Mouse (Mus musculus) stomach, embryonic 16.5 days (tissue): Measurements from ENCODE around the gene Folr2. TPM values are rescaled to one million over a fixed set of nuclear protein-coding genes. Genes with fewer than 3 reads are reported as not detected.
A peak's percentile ranks its signal among the peaks of the same experiment; 100 is the strongest.

ENCODE experiments used
- ATAC-seq: fragments of 200-750 bp; cut with Nextera tagmentation; 2 replicates; pipeline ENCODE4 v1.8.0; 2017; ENCODE audit warnings: moderate number of reproducible peaks, moderate TSS enrichment; ENCODE audit not compliant: insufficient read depth, low FRiP score
- H3K27ac ChIP-seq: fragments of 300-500 bp; sonication (generic); 2 replicates; pipeline ENCODE4 v1.5.1; 2014; ENCODE audit warnings: low read length
- H3K27me3 ChIP-seq: fragments of 300-500 bp; sonication (generic); 2 replicates; pipeline ENCODE4 v1.6.1; 2014; ENCODE audit warnings: low read length, control low read depth, mixed read lengths; ENCODE audit not compliant: control insufficient read depth, insufficient read depth
- H3K36me3 ChIP-seq: fragments of 300-500 bp; sonication (generic); 2 replicates; pipeline ENCODE4 v1.6.1; 2014; ENCODE audit warnings: low read length; ENCODE audit not compliant: control insufficient read depth, insufficient read depth
- H3K4me1 ChIP-seq: fragments of 300-500 bp; sonication (generic); 2 replicates; pipeline ENCODE4 v1.6.1; 2014; ENCODE audit warnings: low read length, control low read depth, mixed read lengths; ENCODE audit not compliant: control insufficient read depth, insufficient read depth
- H3K4me2 ChIP-seq: fragments of 300-500 bp; sonication (generic); 2 replicates; pipeline ENCODE4 v1.6.1; 2014; ENCODE audit warnings: low read depth, low read length, mixed read lengths
- H3K4me3 ChIP-seq: fragments of 300-500 bp; sonication (generic); replicated peaks from 2 replicates; pipeline ENCODE4 v1.5.1; 2014; ENCODE audit warnings: mild to moderate bottlenecking, low read length
- H3K9ac ChIP-seq: fragments of 300-500 bp; sonication (generic); 2 replicates; pipeline ENCODE4 v1.6.1; 2014; ENCODE audit warnings: low read length
- H3K9me3 ChIP-seq: fragments of 300-500 bp; sonication (generic); replicated peaks from 2 replicates; pipeline ENCODE4 v1.6.1; 2016; ENCODE audit warnings: low read length, control low read depth; ENCODE audit not compliant: control insufficient read depth
- WGBS: fragments of 180-500 bp; shearing (Covaris S2); extraction: QIAGEN DNeasy Blood & Tissue Kit; methylation state at CpG from one replicate; pipeline ENCODE4 v1.1.7; 2014; 5-methylcytosine and 5-hydroxymethylcytosine counted together
- polyA plus RNA-seq: library from polyadenylated mRNA; unstranded; fragments of >200 nt; fragmentation: Nextera tagmentation; extraction: Ambion mirVana; gene quantifications from 2 replicates; pipeline ENCODE4 v1.2.1, GENCODE M21; 2015

Gene Folr2
- polyA plus RNA-seq, 1 experiment from 2014 or later = 1.8 TPM

DNA sequence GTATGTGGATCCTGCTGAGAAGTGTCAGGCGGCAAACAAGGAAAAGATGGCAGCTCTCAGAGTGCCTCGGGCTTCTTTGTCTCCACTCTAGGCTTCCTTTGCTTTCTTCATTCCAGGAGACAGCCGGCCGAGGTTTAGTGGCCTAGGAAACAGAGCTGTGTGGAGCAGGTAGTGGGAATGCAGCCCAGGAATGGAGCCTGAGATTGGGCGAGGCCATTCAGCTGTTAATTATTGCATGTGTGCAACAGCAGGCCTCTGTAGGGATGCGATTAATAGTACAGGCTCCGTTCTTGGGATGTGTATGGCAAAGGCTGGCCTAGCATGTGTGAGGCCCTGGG lies 12.1 kb upstream of the Folr2 start:
- ATAC-seq = no peak
- H3K4me3 ChIP-seq = no peak overlapping the region

DNA sequence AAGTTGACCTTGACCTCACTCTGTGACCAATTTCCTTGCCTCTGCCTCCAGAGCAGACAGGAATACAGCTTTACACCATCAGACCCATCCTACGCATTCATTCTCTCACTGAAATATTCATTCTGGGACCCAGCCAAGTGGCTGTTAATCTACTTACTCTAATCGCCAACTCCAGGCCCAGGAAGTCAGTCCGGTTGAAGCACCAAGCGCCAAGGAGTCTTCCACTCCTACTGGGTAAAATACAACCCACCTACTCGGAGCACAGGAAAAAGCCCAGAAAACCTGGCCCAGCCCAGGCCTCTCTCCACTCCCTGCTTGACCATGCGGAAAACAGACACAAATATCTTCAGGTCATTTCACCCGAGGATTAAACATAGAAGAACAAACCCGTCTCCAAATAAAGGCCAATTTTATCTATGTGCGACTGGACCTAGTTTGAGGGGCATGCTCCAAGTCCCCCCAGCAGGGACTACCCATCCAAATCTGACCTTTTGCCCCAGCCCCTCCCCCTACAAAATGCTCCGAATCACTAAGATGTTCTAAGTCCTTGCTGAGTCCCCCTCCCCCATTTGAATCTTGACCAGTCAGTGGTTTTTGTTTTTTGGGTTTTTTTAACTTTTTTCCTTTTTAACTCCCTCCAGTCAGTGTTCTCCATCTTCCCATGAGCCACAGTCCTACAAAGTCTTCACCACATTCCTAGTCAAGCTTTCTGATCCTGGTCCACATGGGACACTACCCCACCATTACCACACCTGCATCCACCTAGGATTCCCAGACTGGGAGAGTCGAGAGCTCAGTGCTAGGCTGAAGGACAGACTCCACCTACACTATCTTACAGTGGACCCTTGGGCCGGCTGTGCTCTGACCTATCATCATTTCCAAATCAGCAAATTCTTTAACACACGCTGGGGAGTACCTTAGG lies 11.5 kb upstream of the Folr2 start:
- no peaks in the 10 kb centered on the region for H3K36me3 ChIP-seq
- no peak overlapping the region for H3K4me2 ChIP-seq
- H3K9ac ChIP-seq = no peak overlapping the region
- no peak for ATAC-seq
- H3K27ac ChIP-seq = no peak overlapping the region
- H3K4me1 ChIP-seq = no peaks in the 10 kb centered on the region
- no peaks in the 10 kb centered on the region for H3K27me3 ChIP-seq
- no peak overlapping the region for H3K4me3 ChIP-seq
- H3K9me3 ChIP-seq = no peaks in the 10 kb centered on the region
- WGBS = 68% methylated on average over 13 of the region's 13 CpGs

More for the DNA sequence above, 12.1 kb upstream of the Folr2 start:
- H3K4me2 ChIP-seq = no peak overlapping the region
- 70% methylated on average over 7 of the region's 7 CpGs for WGBS
- no peak overlapping the region for H3K9ac ChIP-seq
- no peaks in the 10 kb centered on the region for H3K9me3 ChIP-seq
- H3K36me3 ChIP-seq = no peaks in the 10 kb centered on the region
- no peaks in the 10 kb centered on the region for H3K4me1 ChIP-seq
- H3K27me3 ChIP-seq = no peaks in the 10 kb centered on the region
- no peak overlapping the region for H3K27ac ChIP-seq

DNA sequence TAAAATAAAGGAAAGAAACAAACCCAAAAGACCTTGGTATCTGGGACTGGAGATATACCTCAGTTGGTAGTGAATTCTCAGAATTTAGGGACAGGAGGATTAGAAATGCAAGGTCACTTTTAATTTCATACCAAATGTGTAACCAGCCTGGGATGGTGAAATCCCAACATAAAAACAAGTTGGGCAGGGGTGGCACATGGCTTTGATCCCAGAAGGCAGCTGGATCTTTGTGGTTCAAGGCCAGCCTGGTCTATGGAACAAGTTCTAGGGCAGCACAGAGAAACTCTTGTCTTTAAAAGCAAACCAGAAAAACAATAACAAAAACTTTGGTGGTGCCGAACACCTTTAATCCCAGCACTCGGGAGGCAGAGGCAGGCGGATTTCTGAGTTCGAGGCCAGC lies 10.5 kb upstream of the Folr2 start:
- ATAC-seq = no peak

DNA sequence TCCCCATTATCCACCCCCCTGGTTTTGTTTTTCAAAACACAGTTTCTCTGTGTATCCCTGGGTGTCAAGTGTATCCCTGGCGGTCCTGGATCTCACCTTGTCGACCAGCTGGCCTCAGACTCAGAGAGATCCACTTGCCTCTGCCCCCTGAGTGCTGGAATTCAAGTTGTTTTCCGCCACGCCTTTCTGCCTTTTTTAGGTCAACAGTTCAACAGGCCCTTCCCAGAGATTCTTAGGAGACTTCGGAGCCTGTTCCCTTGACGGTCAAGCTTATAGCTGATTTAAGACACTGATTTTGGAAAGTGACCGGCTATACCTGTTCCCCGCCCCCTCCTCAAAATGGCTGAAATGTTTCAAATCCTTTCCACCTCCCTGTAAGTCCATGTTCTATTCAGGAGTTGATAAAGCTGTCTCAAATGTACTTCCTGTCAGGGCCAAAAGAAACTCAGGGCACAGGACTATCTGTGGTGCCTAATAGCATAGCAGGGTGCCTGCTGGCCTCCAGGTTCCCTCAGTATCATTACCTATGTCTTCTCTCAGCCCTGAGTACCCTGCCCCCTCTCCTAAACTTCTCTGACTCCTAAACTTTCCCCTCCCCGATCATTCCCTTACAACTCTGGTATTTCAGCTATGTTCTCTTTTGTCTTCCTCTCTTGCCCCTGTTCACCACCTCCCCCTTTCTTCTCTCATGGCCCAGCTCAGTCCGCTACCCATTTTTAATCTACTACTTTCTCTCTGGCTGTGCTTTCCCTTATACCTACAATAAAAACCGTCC lies 9.7 kb upstream of the Folr2 start:
- ATAC-seq = no peak
- H3K27ac ChIP-seq = no peak overlapping the region
- 77% methylated on average over 11 of the region's 11 CpGs for WGBS

More for the DNA sequence above, 10.5 kb upstream of the Folr2 start:
- H3K4me1 ChIP-seq = no peaks in the 10 kb centered on the region
- no peak overlapping the region for H3K27ac ChIP-seq
- no peak overlapping the region for H3K4me2 ChIP-seq
- no peak overlapping the region for H3K4me3 ChIP-seq
- no peak overlapping the region for H3K9ac ChIP-seq
- H3K27me3 ChIP-seq = no peaks in the 10 kb centered on the region
- H3K9me3 ChIP-seq = no peaks in the 10 kb centered on the region
- H3K36me3 ChIP-seq = no peaks in the 10 kb centered on the region
- 91% methylated on average over 4 of the region's 4 CpGs for WGBS

DNA sequence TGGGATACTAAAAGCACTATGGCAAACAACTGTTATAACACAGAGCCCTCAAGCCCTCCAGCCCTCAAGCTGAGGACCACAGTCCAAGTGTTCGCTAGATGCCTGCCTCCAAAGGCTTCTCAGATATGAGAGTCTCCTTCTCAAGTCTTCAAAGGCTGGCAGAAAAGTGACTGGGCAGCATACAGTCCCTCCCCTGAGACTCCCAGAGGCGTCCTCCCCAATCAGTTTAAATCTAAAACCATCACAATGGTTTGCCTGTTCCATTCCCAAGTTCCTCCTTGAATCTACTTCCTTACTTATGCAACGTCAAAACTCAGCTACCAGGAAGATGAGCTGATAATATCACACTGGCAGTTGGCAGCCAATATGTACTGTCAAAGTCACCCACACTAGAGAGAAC lies 6.4 kb upstream of the Folr2 start, which contains the start of gene Anapc15:
Anapc15 (plus strand) TSS at position 301 of the 400 bp plus-strand sequence.
- Histone ChIP-seq H3K9me3 (no peaks in the 10 kb centered on the region), H3K4me2 (no peak within 1 kb of the TSS), H3K27ac (no peak within 1 kb of the TSS), H3K4me1 (no peaks in the 10 kb centered on the region; the same call in 1 of the 2 replicates), H3K27me3 (no peaks in the 10 kb centered on the region), H3K36me3 (no peaks in the 10 kb centered on the region), H3K4me3 (no peak within 1 kb of the TSS), H3K9ac (no peak within 1 kb of the TSS)
- no peak for ATAC-seq
- 65% methylated on average over 3 of the region's 3 CpGs for WGBS

More for the DNA sequence above, 9.7 kb upstream of the Folr2 start:
- Histone ChIP-seq H3K27me3 (no peaks in the 10 kb centered on the region), H3K4me2 (no peak overlapping the region), H3K9me3 (no peaks in the 10 kb centered on the region), H3K4me1 (no peaks in the 10 kb centered on the region), H3K4me3 (no peak overlapping the region), H3K36me3 (no peaks in the 10 kb centered on the region), H3K9ac (no peak overlapping the region)

DNA sequence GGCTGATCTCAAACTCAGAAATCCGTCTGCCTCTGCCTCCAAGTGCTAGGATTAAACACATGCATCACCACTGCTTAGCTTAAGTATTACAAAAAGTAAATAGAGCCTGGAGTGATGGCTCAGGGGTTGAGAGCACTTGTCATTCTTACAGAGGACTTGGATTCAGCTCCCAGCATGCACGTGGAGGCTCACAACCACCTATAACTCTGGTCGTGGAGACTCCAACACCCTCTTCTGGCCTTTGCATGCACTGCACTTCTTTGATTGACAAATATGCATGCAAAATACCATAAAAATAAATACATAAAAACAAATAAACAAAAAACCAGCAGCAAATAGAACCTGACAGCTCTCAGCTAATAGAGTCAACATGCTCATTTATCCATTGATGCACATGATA lies 5.3 kb upstream of the Folr2 start:
- WGBS = 61% methylated on average over 3 of the region's 3 CpGs
- no peaks in the 10 kb centered on the region; the same call in 1 of the 2 replicates for H3K4me1 ChIP-seq
- no peak overlapping the region for H3K27ac ChIP-seq
- no peaks in the 10 kb centered on the region for H3K27me3 ChIP-seq
- no peak overlapping the region for H3K9ac ChIP-seq
- no peak overlapping the region for H3K4me3 ChIP-seq
- no peaks in the 10 kb centered on the region for H3K36me3 ChIP-seq
- ATAC-seq = no peak
- no peak overlapping the region for H3K4me2 ChIP-seq
- no peaks in the 10 kb centered on the region for H3K9me3 ChIP-seq

DNA sequence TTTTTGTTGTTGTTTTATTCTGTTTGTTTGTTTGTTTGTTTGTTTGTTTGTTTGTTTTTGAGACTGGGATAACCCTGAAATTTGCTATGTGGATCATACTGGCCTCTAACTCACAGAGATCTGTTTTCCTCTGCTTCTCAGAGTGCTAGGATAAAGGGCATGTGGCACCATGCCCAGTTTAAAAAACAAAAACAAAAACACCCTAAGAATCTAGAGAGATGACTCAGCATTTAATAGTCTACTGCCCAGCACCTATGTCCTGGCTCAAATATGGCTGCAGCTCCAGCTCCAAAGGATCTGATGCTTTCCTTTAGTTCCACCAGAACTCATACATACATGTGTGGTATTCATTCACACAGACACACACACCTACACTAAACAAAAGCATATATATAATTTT lies 4.0 kb upstream of the Folr2 start:
- Histone ChIP-seq H3K27ac (no peak overlapping the region), H3K27me3 (no peaks in the 10 kb centered on the region), H3K4me3 (no peak overlapping the region), H3K36me3 (no peaks in the 10 kb centered on the region), H3K4me2 (no peak overlapping the region), H3K9me3 (no peaks in the 10 kb centered on the region), H3K4me1 (no peaks in the 10 kb centered on the region; the same call in 1 of the 2 replicates), H3K9ac (no peak overlapping the region)
- ATAC-seq = no peak

DNA sequence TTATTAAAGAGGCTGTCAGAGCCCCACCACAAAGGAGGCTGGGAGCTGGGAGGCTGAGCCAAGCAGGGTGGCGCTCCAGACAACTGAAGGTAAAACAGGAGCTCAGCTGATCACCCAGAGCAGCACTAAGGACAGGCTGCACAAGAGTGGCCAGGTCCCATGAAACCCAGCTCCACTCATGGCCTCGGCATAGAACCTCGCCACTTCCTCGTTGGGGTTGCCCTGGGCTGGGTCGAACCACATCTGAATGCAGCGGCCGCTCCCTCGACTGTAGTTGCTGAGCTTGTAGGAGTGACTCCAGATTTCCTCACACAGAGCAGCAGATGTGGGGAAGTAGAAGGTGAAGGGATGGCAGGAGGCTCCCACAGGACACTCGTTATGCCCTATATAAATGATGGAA lies 1.4 kb upstream of the Folr2 start:
- no peak overlapping the region for H3K9ac ChIP-seq
- 67% methylated on average over 9 of the region's 9 CpGs for WGBS
- no peak for ATAC-seq

DNA sequence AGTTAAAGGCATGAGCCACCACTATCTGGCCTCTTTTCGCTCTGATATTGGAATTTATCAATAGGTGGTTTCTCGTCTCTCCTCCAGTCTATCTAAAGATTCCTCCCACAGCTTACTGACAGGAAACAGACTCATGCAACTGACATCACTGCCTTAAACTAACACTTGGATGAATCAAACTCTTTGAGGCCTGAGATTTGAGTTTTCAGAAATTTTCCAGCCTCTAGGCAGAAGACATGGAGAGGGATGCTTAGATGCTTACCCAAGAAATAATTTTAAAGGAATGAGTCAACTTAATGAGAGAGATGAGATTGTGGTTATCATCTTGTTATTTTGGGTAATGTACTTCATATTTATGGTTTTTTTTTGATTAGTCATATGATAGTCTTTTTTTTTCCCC lies 3.2 kb downstream of the Folr2 start:
- Histone ChIP-seq H3K27ac (no peak overlapping the region), H3K9ac (no peak overlapping the region), H3K4me2 (no peak overlapping the region), H3K4me1 (no peaks in the 10 kb centered on the region; the same call in 1 of the 2 replicates), H3K27me3 (no peaks in the 10 kb centered on the region), H3K4me3 (no peak overlapping the region), H3K36me3 (no peaks in the 10 kb centered on the region), H3K9me3 (no peaks in the 10 kb centered on the region)
- ATAC-seq = no peak
- 74% methylated on average over 2 of the region's 2 CpGs for WGBS

More for the DNA sequence above, 1.4 kb upstream of the Folr2 start:
- Histone ChIP-seq H3K4me1 (no peaks in the 10 kb centered on the region; the same call in 1 of the 2 replicates), H3K36me3 (no peaks in the 10 kb centered on the region), H3K4me2 (no peak overlapping the region), H3K9me3 (no peaks in the 10 kb centered on the region), H3K27me3 (no peaks in the 10 kb centered on the region), H3K27ac (0 out of 2 replicates have a peak overlapping the region, but pooled peaks have one; percentile 23), H3K4me3 (no peak overlapping the region)
